26 mouse cellular contexts compared by ENCODE assay signal in the genomic region with DNA sequence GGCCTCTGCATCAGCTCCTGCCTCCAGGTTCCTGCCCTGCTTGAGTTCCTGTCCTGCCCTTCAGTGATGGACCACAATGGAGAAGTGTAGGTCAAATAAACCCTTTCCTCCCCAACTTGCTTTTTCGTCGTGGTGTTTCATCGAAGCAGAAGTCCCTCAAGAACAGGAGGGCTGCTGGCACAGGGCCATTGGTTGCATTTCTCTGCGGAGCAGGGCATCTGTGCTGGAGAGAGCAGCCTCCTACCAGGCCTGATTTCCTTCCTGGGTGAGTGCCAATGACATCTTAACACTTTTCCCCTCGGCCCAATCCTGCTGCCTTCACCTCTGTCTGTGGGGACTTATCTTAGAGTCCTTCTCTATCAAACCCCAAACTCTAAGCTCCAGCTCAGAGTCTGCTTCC. TPM values are rescaled to one million over a fixed set of nuclear protein-coding genes. Genes with fewer than 3 reads are reported as not detected.
"Had no signal": no experiment of that assay in that cellular context is flagged by ENCODE, and none has a peak within 500 bp of the region (broad histone marks: within the 10 kb centered on the region; RNA-seq: fewer than 3 reads in every experiment).

No protein-coding gene starts in this region.

- H3K9me3 ChIP-seq: heart, embryonic 13.5 days; heart, embryonic 15.5 days; hindbrain, embryonic 13.5 days; hindbrain, embryonic 15.5 days; kidney, embryonic 15.5 days; limb, embryonic 13.5 days; limb, embryonic 15.5 days; liver, embryonic 12.5 days had no signal

- H3K27me3 ChIP-seq: heart, embryonic 13.5 days; heart, embryonic 15.5 days; hindbrain, embryonic 13.5 days; hindbrain, embryonic 15.5 days; kidney, embryonic 15.5 days; limb, embryonic 13.5 days; limb, embryonic 15.5 days; liver, embryonic 12.5 days had no signal

- H3K4me1 ChIP-seq: liver, embryonic 12.5 days had no signal

- H3K36me3 ChIP-seq: heart, embryonic 13.5 days; heart, embryonic 15.5 days; hindbrain, embryonic 13.5 days; hindbrain, embryonic 15.5 days; kidney, embryonic 15.5 days; limb, embryonic 13.5 days; limb, embryonic 15.5 days; liver, embryonic 12.5 days had no signal

- DNase-seq: gastrocnemius, postnatal 14 days; gastrocnemius, postnatal 36 days; heart, adult 11 months; heart, adult 2 months; heart, postnatal 14 days; heart, postnatal 36 days; kidney, adult 11 months; kidney, adult 2 months; kidney, adult 9 months; kidney, postnatal 14 days; kidney, postnatal 36 days; layer of hippocampus, adult 9-11 months; layer of hippocampus, postnatal 36 days had no signal

- H3K27ac ChIP-seq: heart, adult 2 months; heart, embryonic 13.5 days; heart, embryonic 15.5 days; hindbrain, embryonic 13.5 days; hindbrain, embryonic 15.5 days; hindbrain, postnatal 0 days; kidney, embryonic 15.5 days; kidney, postnatal 0 days; limb, embryonic 13.5 days; limb, embryonic 15.5 days; liver, embryonic 12.5 days; liver, embryonic 14.5 days had no signal

- H3K4me3 ChIP-seq: heart, adult 2 months; heart, embryonic 13.5 days; heart, embryonic 15.5 days; hindbrain, embryonic 13.5 days; hindbrain, embryonic 15.5 days; kidney, embryonic 15.5 days; limb, embryonic 13.5 days; limb, embryonic 15.5 days; liver, embryonic 12.5 days had no signal

RNA-seq across cellular contexts. Expression of a gene that starts 25.7 kb away (rescaled TPM):
- total RNA-seq: heart, adult 2 months; heart, postnatal 14 days; heart, postnatal 36 days; hematopoietic stem cell, adult 5-6 weeks; liver, adult 2 months had no signal
- polyA plus RNA-seq: heart, adult 2 months; liver, adult 2 months had no signal
